Mouse (Mus musculus) T-helper 1 cell (primary cell): Measurements from ENCODE around the gene Sim2.

ENCODE experiments used
- in situ Hi-C: fragments of 300-600 bp; cut with MboI, MseI; formaldehyde crosslinking; loops from one replicate; pipeline ENCODE4 v1.15.1; 2025; ENCODE audit warnings: high pct_unique_total_duplicates

Sim2 gene

GRCm38 (mm10) chr16:94157819-94158218 lies 73.1 kb downstream of the Sim2 start:
- in situ Hi-C loops, result no loop called here

- in situ Hi-C loops, result no loop called here
These were observed 77.3 kb downstream of the Sim2 start for GRCm38 (mm10) chr16:94162000-94162399.

- in situ Hi-C loops, result no loop called here
These were observed 78.3 kb downstream of the Sim2 start for GRCm38 (mm10) chr16:94163051-94163450.

- in situ Hi-C loops, result no loop called here
These were observed 79.5 kb downstream of the Sim2 start for GRCm38 (mm10) chr16:94164236-94164635.

GRCm38 (mm10) chr16:94164978-94165377 lies 80.2 kb downstream of the Sim2 start:
- in situ Hi-C loops, result no loop called here

GRCm38 (mm10) chr16:94168655-94169545 lies 84.2 kb downstream of the Sim2 start:
- in situ Hi-C loops, result no loop called here

- in situ Hi-C loops, result loop anchor here (5.0 kb wide), 1 partner anchor 38 kb away; no protein-coding TSS in a partner anchor
These were observed 85.5 kb downstream of the Sim2 start for GRCm38 (mm10) chr16:94170218-94170617.

GRCm38 (mm10) chr16:94173361-94173760 lies 88.6 kb downstream of the Sim2 start:
- in situ Hi-C loops, result loop anchor here (5.0 kb wide), 1 partner anchor 41 kb away; no protein-coding TSS in a partner anchor

GRCm38 (mm10) chr16:94175366-94175986 lies 90.7 kb downstream of the Sim2 start:
- in situ Hi-C loops, result no loop called here
